Mouse (Mus musculus) lung, adult 2 months (tissue): ENCODE measurements at regions not wholly inside any gene's neighbourhood (a gene's known extent, or its start where the extent isn't known, plus 50 kb on each side); places are given as distances from the start of the nearest gene placed in this dataset.

Experiments
- DNase-seq: peaks from one replicate; pipeline ENCODE4 v3.0.0; 2022
- H3K4me1 ChIP-seq: fragments of 200-500 bp; 2 replicates; pipeline ENCODE4 v1.6.1; 2011; ENCODE audit warnings: low read length; ENCODE audit not compliant: control insufficient read depth, insufficient read depth
- H3K4me3 ChIP-seq: fragments of 200-500 bp; replicated peaks from 2 replicates; pipeline ENCODE3; 2011; ENCODE audit warnings: low read depth, mild to moderate bottlenecking, control low read depth, low read length; ENCODE audit errors: extremely low read depth
- CTCF ChIP-seq: fragments of 200-500 bp; IDR thresholded peaks from 2 replicates; pipeline ENCODE4 v1.5.1; 2011; ENCODE audit warnings: mild to moderate bottlenecking, low read length, control low read depth; ENCODE audit not compliant: insufficient read depth
- POLR2A ChIP-seq: fragments of 200-500 bp; IDR thresholded peaks from 2 replicates; pipeline ENCODE4 v1.6.1; 2011; ENCODE audit warnings: low read depth, mild to moderate bottlenecking, control low read depth, low read length, borderline replicate concordance; ENCODE audit errors: extremely low read depth
- WGBS: fragments of 180-500 bp; shearing (Covaris S2); methylation state at CpG from one replicate; pipeline ENCODE4 v1.1.7; 2018; 5-methylcytosine and 5-hydroxymethylcytosine counted together

GRCm38 (mm10) chr14:73931095-73931494 lies 270.1 kb downstream of the Gm21750 start:
- no peak for DNase-seq
- Histone ChIP-seq H3K4me1 (no peaks in the 10 kb centered on the region), H3K4me3 (no peak overlapping the region)
- TF ChIP-seq CTCF (no peak), POLR2A (no peak)
- WGBS: 82% methylated on average over 2 of the region's 2 CpGs

GRCm38 (mm10) chr14:73947316-73947715 lies 286.3 kb downstream of the Gm21750 start:
- DNase-seq: no peak
- TF ChIP-seq CTCF (no peak), POLR2A (no peak)
- H3K4me3 ChIP-seq: no peak overlapping the region
- no peaks in the 10 kb centered on the region for H3K4me1 ChIP-seq
- 65% methylated on average over 2 of the region's 2 CpGs for WGBS

GRCm38 (mm10) chr14:73952511-73952910 lies 291.5 kb downstream of the Gm21750 start:
- 72% methylated on average over 4 of the region's 4 CpGs for WGBS
- no peak overlapping the region for H3K4me3 ChIP-seq
- H3K4me1 ChIP-seq: no peaks in the 10 kb centered on the region
- DNase-seq: no peak
- TF ChIP-seq POLR2A: no peak
- no peak for TF ChIP-seq CTCF

- DNase-seq: no peak
- no peak overlapping the region for H3K4me3 ChIP-seq
- TF ChIP-seq POLR2A (no peak), CTCF (no peak)
- WGBS: 30% methylated on average over 1 of the region's 1 CpGs
- H3K4me1 ChIP-seq: no peaks in the 10 kb centered on the region
Measured at GRCm38 (mm10) chr14:73978694-73979093, 317.7 kb downstream of the Gm21750 start.

GRCm38 (mm10) chr14:73996229-73996628 lies 335.2 kb downstream of the Gm21750 start:
- TF ChIP-seq CTCF (no peak), POLR2A (no peak)
- WGBS: 86% methylated on average over 4 of the region's 4 CpGs
- no peak for DNase-seq
- H3K4me1 ChIP-seq: no peaks in the 10 kb centered on the region
- no peak overlapping the region for H3K4me3 ChIP-seq

GRCm38 (mm10) chr14:73997796-73998195 lies 336.8 kb downstream of the Gm21750 start:
- WGBS: 78% methylated on average over 2 of the region's 2 CpGs
- Histone ChIP-seq H3K4me3 (no peak overlapping the region), H3K4me1 (no peaks in the 10 kb centered on the region)
- no peak for DNase-seq
- TF ChIP-seq CTCF: no peak
- TF ChIP-seq POLR2A: no peak

GRCm38 (mm10) chr14:73999409-73999909 lies 338.4 kb downstream of the Gm21750 start:
- TF ChIP-seq POLR2A (no peak), CTCF (no peak)
- no peak overlapping the region for H3K4me3 ChIP-seq
- no peak for DNase-seq
- no peaks in the 10 kb centered on the region for H3K4me1 ChIP-seq
- 18% methylated on average over 2 of the region's 2 CpGs for WGBS

GRCm38 (mm10) chr14:74006911-74007310 lies 345.9 kb downstream of the Gm21750 start:
- Histone ChIP-seq H3K4me3 (no peak overlapping the region), H3K4me1 (no peaks in the 10 kb centered on the region)
- TF ChIP-seq POLR2A (no peak), CTCF (no peak)
- 90% methylated on average over 4 of the region's 4 CpGs for WGBS
- no peak for DNase-seq

GRCm38 (mm10) chr14:74011555-74011954 lies 350.5 kb downstream of the Gm21750 start:
- Histone ChIP-seq H3K4me3 (no peak overlapping the region), H3K4me1 (no peaks in the 10 kb centered on the region)
- no peak for DNase-seq
- TF ChIP-seq POLR2A: no peak
- TF ChIP-seq CTCF: no peak
- 41% methylated on average over 1 of the region's 1 CpGs for WGBS

- 56% methylated on average over 2 of the region's 2 CpGs for WGBS
- TF ChIP-seq POLR2A: no peak
- TF ChIP-seq CTCF: no peak
- H3K4me1 ChIP-seq: no peaks in the 10 kb centered on the region
- DNase-seq: no peak
- no peak overlapping the region for H3K4me3 ChIP-seq
Measured at GRCm38 (mm10) chr14:74019421-74019820, 358.4 kb downstream of the Gm21750 start.
